Mouse (Mus musculus) right cerebral cortex, adult 18-20 months (tissue): ENCODE results near the gene Ccdc121.

Experiments used
- DNase-seq: peaks from one replicate; pipeline ENCODE4 v3.0.0; 2022; ENCODE audit warnings: mixed read lengths

Ccdc121 gene

DNA sequence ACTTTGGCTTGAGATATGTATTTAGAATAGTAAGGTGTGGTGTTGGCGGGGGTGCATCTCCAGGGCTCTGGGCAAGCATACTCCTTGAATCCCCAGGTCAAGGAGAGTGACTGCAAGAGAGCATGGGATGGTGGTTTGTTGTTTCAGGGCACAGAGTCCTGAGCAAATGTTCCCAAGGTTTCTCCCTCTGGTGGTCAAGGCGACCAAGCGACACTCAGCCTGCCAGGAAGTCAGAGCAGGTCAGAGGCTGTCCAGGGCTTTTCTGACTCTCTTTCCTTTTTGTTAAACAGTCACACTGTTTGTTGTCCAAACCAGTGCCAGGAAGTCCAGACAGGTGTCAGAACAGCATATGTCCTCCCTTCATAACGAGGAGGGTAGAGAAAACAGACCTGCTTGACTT lies at the start of gene Ccdc121:
Gene Ccdc121 (minus strand): TSS at position 145 of the 400 bp plus-strand sequence.
- no peak for DNase-seq

GRCm38 (mm10) chr1:181560325-181560724 lies 49.1 kb upstream of the Ccdc121 start:
- DNase-seq: no peak

- DNase-seq: no peak
These were observed 48.4 kb upstream of the Ccdc121 start for GRCm38 (mm10) chr1:181559655-181560054.

DNA sequence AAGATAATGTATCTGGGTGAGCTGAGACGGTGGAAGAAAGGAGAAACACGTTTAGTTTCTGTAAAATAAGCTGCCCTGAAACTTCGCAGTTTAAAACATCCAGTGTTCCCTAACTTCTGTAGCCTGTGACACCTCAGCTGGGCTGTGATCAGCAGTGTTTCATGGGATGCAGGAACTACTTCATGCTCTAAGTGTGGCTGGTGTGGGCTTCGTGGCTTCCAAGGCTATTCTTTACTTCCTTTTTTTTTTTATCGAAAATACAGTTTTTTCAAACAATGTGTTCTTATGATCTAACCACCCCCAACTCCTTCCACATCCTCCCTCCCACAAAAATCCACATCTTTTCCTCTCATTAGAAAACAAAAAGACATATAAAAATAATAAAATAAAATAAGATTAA lies 44.2 kb upstream of the Ccdc121 start:
- no peak for DNase-seq

DNA sequence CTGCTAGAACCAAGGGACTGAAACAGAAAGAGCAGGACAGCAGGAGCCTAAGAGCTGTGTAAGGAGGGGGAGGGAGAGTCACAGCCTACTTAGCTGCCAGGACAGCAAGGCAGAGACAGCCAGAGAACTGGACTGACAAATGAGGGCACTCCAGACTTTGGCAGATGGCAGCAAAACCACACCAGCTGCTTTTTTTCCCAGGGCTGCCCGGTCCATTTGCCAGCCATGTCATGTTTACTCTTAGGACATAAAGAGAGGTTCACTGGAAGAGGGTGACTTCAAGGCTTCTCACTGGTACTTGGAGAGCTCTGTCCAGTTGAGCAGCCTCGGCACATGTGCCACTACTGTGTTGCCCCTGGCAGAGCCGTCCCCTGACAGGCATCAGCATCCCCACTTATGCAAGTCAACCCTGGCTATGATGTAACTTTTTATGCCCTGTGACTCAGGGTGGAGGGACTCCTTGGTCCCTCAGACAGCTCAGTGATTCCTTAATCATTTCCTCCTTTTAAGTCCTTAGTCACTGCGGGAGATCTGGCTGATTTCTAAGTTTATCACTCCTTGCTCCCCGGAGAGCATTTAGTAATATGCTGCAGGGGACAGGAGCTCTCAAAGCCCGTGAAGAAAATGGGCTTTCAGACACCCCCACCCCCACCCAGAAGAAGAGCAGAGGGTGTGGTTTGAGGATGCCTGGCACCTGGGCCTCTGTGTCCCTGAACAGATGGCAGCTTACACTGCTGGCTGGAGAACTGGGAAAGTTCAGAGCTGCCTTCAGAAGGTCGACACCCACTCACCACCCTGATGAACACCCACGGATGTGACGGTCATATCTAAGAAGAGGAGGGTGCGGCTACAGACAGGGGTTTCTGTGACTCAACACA lies 41.5 kb upstream of the Ccdc121 start:
- peak; percentile 51 for DNase-seq

DNA sequence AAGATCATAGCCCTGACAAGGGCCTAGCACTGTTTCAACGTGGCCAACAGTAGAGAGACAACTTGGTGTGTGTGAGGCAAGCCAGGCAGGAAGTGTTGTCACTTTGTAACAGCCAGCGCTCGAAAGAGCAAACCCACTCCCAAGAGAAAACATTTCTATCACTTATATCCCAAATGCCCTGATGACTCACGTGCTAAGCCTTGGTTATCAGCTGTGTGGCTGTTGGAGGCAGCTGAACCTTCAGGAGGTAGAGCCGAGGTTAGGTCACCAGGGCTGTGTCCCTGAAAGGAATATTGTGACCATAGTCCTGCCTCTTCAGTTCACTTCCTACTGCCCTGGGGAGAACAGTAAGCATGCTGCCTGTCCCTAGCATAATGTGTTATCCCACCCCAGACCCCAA lies 39.6 kb upstream of the Ccdc121 start:
- no peak for DNase-seq

DNA sequence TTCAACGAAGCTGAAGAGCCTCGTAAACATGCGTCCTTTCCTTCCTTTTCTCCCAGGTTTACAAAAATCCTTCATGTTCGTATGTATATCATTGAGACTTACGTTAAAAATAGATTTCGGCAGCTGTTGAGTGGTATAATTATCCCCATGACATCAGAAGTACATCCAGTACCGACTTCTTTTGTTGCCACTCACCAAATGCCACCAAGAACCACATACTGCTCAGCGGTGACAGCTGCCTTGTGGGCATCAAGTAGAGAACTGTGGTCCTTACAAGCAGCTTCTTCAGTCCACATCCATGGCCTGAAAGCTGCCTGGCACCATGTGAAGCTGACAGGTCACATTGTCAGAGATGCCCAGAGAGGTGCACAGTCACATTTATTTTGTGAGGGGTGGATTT lies 38.7 kb upstream of the Ccdc121 start:
- DNase-seq: peak; percentile 62

DNA sequence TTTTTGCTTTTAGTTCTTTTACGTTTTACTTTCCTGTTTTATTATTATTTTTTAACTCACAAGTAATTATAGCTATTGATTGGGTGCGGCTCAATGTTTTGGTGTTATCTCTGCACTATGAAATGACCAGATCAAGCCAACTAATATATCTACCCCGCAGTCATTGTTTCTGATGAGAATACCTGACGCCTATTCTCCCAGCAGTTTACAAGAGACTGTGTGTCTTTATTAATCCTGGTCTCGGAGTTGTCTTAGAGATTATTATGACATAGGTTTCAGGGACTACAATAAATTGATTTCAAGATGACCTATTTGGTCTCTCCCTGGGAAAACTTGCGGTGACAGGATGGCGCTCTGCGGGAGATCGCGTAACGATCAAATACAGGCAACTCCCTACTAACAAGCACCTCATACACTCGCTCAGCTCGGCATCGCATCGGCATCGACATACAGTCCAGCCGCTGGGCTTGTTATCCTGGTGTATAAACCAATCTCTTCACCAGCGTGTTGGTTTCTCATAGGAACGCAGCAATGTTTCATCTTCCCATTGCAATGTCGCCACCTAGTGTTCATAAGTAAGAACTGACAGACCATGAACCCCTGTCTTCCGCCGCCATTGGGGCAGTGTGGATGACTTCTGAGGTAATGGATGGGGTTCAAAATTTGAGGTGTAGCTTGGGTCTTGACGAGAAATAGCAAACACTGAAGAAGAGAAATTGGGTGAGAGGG lies 34.0 kb upstream of the Ccdc121 start:
- peak; percentile 71 for DNase-seq

DNA sequence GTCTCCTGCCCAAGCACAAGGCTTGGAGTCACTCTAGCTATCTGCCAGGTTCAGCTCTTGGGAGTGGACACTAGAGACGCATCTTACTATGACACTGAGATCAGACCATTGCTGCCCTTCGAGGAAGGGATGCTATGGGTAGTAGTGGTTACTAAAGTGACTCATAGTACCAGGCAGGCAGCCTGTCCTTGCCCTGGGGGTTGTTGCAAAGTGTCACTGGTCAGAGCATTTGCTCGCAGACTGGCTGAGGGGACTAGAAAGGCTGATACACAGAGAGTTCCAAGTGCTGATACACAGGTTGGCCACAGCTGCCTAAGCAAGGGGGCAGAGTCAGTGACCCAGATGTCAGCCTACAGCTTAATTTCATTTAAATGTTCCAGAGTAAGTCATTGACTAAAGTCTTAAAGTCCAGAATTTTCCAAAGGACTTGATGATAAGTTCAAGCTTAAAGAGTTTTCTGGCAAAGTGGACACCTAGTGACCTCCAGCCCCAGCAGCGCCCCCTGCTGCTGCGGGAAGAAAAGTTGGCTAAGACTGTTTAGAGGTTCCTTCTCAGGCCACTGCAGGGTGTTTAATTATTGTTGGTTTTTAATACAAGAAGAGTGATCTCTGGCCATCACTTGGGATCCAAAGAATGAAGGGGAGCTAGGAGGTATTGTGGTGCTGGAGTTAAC lies 32.6 kb upstream of the Ccdc121 start:
- no peak for DNase-seq

DNA sequence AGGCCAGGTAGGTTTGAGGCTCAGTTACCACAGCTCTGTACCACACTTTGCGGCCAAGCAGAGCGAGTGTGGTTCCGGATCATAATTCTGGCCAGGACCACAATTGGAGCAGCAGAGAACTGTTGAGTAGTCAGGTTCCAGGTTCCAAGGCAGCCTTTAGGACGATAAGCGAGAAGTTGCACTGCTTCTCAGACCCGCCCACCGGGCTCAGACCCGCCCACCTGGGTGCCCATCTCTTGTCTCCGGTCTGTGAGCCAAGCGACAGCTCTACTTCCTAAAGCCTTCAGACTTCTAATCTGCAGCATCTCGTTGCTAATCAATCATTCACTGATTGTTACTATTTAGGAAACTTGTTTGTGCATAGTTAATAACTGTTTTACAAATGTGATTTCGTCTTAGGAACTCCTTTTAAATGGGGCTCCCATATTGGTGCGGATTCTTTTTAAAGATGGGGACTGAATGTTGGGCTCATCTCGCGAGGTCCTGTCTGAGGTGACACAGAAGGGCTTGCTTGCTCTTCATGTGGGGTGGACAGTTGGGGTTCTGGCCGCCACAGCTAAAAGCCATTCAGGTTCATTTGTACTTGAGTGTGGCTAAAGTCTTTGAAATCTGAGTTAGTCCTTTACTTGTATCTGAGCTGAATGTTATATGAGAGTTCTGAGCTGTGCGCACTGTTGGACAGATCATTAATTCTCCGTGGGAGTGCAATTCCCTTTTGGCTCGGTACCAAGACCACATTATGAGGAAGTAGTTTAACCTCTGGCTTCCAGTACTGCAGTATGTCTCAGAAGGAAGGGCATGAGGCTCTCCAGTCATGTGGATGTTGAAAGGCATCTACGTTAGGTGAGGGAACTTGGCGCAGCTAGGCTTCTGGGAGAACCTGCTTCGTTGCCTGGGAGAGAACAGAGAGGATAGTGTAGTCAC lies 28.9 kb upstream of the Ccdc121 start:
- no peak for DNase-seq

DNA sequence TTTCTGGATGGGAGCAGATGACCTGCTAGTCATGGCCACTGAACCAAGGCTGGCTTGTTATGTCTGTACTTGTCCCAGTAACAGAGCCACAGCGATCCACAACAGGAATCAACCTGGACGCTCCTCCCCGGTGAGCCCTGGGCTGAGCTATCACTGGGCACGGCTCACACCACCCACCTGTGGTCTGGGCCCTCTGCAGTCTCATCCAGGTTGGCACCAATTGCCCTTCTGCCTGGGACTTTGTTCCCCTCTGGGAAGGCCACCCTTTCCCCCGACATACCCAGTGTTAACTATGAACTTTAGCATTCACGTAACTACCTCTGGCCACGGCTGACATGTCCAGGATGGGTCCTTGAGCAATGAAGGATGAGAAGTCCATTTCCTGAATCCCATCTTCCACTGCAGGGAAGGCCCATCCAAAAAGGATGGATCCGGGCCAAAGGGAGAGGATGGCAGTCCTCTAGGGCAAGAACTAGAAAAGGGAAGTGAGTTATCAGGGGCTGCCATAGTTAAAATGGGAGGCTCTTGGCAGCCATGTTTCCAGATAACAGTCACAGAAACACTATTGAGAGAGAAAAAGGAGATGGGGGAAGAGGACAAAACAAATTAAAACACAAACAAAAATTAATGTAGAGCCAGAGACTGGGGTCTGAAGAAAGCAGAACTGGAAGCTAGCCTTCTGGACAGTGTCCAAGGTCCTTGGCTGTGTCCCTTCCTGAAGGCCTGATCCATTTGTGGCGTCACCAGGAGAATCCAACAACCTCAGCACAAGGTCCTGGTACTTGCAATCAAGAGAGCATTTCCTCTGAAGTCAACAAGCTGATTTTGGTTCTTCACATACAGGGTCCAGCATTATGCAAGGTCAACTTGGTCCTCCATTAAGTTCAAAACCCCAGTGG lies 26.6 kb upstream of the Ccdc121 start:
- no peak for DNase-seq

GRCm38 (mm10) chr1:181535165-181535873 lies 24.1 kb upstream of the Ccdc121 start:
- peak; percentile 68 for DNase-seq

- peak; percentile 43 for DNase-seq
These were observed 18.1 kb upstream of the Ccdc121 start for GRCm38 (mm10) chr1:181529368-181529767.

- no peak for DNase-seq
These were observed 14.7 kb upstream of the Ccdc121 start for GRCm38 (mm10) chr1:181525996-181526395.

DNA sequence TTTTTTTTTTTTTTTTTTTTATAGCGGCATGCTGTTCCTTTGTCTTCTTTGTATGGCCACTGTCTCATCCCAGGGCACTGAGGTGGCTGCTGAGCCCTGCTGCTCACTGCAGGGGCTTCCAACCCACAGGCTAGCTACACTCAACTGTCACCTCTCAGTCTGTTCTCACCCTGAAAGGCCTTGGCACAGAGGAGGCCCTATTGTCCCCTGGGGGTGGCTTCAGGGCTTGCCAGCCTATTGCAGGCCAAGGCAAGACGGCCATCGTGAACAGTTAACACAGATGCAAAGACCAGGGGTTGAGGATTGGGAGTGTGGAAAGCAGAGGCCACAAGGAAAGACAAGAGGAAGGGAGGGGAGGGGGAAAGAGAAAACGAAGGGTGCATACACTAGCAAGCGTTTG lies 12.6 kb upstream of the Ccdc121 start:
- DNase-seq: no peak

- DNase-seq: peak; percentile 55
These were observed 10.3 kb upstream of the Ccdc121 start for GRCm38 (mm10) chr1:181521401-181522091.

DNA sequence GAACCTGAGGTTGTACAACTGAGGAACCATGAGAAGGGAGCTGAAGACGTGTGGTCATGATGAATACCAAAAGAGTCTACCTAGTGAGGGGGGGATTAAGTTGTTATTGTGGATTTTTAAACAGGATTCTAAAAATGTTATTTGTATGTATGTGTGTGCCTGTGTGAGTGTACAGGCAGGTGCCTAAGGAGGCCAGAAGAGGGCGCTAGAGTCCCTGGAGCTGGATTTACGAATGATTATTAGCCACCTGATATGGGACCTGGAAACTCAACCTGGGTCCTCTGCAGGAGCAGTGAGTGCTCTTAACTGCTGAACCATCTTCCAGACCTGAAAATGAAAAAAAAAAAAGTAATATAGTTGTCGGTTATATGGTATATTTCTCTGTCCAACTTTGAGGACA lies 7.9 kb upstream of the Ccdc121 start:
- DNase-seq: no peak

DNA sequence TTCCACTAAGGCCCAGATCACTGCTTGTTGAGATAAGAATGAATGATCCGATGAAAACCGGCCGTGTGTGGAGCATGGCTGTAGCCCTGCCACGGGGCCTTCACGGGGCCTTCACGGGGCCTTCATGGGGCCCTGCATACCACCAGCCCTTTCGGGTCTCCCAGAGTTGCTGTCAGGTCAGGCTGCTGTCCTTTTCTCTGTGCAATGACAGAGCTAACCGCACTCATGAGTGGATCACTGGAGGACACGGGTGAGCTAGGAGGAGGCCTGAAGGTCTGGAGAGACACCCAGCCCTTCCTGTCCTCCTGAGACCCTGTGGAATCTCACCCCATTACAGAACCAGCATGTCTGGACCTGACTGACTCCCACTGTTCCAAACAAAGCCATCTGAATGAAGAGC lies 6.8 kb upstream of the Ccdc121 start:
- DNase-seq: no peak

- DNase-seq: no peak
These were observed 1.3 kb upstream of the Ccdc121 start for GRCm38 (mm10) chr1:181512430-181513129.
